Mouse (Mus musculus): ENCODE results near the gene Olfr465-ps1. TPM values are rescaled to one million over a fixed set of nuclear protein-coding genes. Genes with fewer than 3 reads are reported as not detected.

The Olfr465-ps1 gene
- not detected in 2 replicates for total RNA-seq (2021)
- long read RNA-seq, experiment 1, result 0 reads
- long read RNA-seq, experiment 2, result 0 reads

GRCm38 (mm10) chr13:65137789-65138188, at the start of gene Olfr465-ps1:
Gene Olfr465-ps1, plus strand, starts transcription at chr13:65138089.
- DNase-seq, result no peak

DNA sequence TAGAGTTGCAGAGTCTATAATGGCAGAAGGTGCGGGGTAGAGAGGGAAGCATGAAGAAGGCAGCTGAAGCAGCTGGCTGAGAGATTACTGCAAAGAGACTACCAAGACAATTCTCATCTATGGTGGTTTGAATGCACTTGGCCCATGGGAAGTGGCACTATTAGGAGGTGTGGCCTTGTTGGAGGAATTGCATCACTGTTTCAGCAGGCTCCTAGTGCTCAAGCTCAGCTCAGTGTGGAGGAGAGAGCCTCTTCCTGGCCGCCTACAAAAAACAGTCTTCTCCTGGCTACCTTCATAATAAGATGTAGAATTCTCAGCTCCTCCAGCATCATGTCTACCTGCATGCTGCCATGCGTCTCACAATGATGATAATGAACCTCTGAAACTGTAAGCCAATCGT, 42.0 kb upstream of the Olfr465-ps1 start:
- no peak for DNase-seq

DNA sequence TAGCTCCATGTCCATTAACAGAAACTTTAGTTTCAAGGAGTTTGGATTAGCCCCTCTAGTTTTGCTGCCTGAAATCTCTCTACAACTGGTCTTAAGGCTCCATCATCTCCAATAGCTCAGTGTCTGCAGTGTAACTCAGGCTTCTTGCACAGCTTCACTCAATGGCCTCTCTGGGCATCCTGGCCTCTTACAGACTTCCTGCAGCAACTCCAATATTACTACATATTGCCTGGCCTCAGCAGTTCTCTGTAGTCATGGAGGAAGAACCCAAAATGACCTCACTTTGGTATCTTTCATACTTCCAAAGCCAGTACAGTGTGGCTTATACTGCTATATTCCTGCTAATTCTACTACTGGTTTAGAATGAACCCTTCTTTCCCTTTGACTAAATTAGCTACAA, 40.9 kb upstream of the Olfr465-ps1 start:
- DNase-seq, result no peak

DNA sequence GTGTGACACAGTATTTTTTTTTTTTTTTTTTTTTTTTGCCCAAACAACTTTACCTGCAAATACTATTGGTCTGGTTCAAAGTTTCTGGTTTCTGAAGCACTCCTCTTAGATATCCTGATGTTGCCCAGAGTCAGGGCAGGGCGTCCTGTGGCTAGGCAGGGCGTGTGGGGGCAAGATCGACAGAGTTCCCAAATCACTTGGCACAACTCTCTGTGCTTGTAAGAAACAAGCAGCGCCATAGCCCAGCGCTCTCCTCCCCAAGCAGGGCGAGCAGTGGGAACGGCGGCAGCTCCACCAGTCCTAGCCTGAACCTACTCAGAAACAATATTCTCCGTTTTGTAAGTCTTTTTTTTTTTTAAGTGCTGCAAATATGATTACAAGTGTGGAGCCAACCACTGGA, 37.2 kb upstream of the Olfr465-ps1 start:
- no peak for DNase-seq

- DNase-seq, result no peak
These were observed 36.7 kb upstream of the Olfr465-ps1 start for GRCm38 (mm10) chr13:65101232-65101631.

DNA sequence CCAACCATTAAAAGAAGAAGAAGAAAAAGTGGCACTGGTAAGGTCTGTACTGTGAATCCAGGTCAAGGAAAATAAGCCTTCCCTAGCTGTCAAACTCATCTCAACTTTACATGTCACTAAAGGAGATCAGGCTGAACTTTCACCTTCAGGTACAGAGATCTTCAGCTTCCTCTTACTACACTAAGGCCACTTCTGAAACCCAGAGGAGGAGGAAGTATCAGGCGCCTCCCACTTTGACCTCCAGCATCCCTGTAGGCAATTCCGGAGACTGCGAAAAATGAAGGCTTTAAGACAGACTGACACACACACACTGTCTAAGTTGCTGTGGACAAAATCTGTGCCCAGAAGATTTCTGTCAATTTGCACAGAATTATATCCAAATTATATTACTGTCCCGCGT, 25.9 kb upstream of the Olfr465-ps1 start:
- peak; percentile 25 for DNase-seq

- peak; percentile 94 for DNase-seq
These were observed 25.3 kb upstream of the Olfr465-ps1 start, which contains the start of gene Mfsd14b for GRCm38 (mm10) chr13:65112459-65113110. Gene Mfsd14b, minus strand, starts transcription at chr13:65112975.

GRCm38 (mm10) chr13:65113239-65113638, 24.6 kb upstream of the Olfr465-ps1 start:
- DNase-seq, result no peak

GRCm38 (mm10) chr13:65120984-65121383, 16.9 kb upstream of the Olfr465-ps1 start:
- DNase-seq, result no peak

- DNase-seq, result no peak
These were observed 15.8 kb upstream of the Olfr465-ps1 start for GRCm38 (mm10) chr13:65122111-65122510.

GRCm38 (mm10) chr13:65127063-65127847, 10.6 kb upstream of the Olfr465-ps1 start:
- DNase-seq, result no peak

DNA sequence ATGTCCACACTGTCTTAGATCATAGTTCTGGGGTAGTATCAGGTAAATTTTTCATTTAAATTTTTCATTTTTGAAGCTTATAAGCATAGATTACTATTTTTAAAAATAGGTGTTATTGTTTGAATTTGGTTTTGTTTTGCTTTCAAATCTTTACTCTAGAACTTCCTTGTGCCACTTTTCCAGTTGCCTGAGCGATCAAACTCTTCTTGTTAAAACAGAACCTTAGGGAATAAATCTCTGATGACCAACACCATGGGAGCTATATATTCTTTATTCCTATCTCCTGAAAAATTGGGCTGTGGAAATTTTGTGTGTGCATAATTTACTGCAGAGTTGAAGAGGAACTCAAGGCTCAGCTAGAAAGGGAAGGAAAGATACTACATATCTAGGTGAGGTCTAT, 12.1 kb downstream of the Olfr465-ps1 start, which contains the start of gene Olfr466:
Gene Olfr466, plus strand, starts transcription at position 301 of the 400 bp plus-strand sequence.
- DNase-seq, result no peak

GRCm38 (mm10) chr13:65174102-65174501, 36.2 kb downstream of the Olfr465-ps1 start:
- DNase-seq, result no peak

- DNase-seq, result peak; percentile 57
These were observed 38.0 kb downstream of the Olfr465-ps1 start for GRCm38 (mm10) chr13:65175734-65176471.

- DNase-seq, result peak; percentile 3
These were observed 38.7 kb downstream of the Olfr465-ps1 start for GRCm38 (mm10) chr13:65176472-65177091.

Other genes with a start within 250 kb of the Olfr465-ps1 start
- gene Cntnap3, start 234.1 kb upstream of the Olfr465-ps1 start, total RNA-seq (2021), result 0.08 TPM in 1 of 2 replicates, not detected in the other
- gene Spata31, start 220.7 kb upstream of the Olfr465-ps1 start, total RNA-seq (2021), result not detected in 2 replicates
- gene Spata31d1c, start 105.0 kb upstream of the Olfr465-ps1 start, total RNA-seq (2021), result not detected in 2 replicates
- gene Prss47, start 85.3 kb upstream of the Olfr465-ps1 start, total RNA-seq (2021), result not detected in 2 replicates
- 45.5 and 46.9 TPM in 2 replicates for gene Mfsd14b, start 25.1 kb upstream of the Olfr465-ps1 start, total RNA-seq (2021)
- gene Olfr466, start 12.2 kb downstream of the Olfr465-ps1 start, total RNA-seq (2021), result not detected in 2 replicates
- gene Nlrp4f, start 67.9 kb downstream of the Olfr465-ps1 start, total RNA-seq (2021), result not detected in 2 replicates
- not detected in 2 replicates for gene Gm10775, start 121.5 kb downstream of the Olfr465-ps1 start, total RNA-seq (2021)
- 27.9 and 29.9 TPM in 2 replicates for gene Zfp369, start 140.7 kb downstream of the Olfr465-ps1 start, total RNA-seq (2021)